Mouse (Mus musculus): Measurements from ENCODE around the gene Unc13a. TPM values are rescaled to one million over a fixed set of nuclear protein-coding genes. Genes with fewer than 3 reads are reported as not detected.
A peak's percentile ranks its signal among the peaks of the same experiment; 100 is the strongest.

The Unc13a gene
- total and polyA plus RNA-seq, 2 experiments from 2014 or later, result 16.2 to 69.0 TPM

GRCm38 (mm10) chr8:71674071-71674470, 2.5 kb upstream of the Unc13a start:
- Histone ChIP-seq H3K27ac (ENCODE audit: low read depth, low read length) (no peak overlapping the region), H3K4me1 (ENCODE audit: insufficient read depth, low read length) (peaks cover 2% of the 10 kb centered on the region; the same call in 1 of the 2 replicates), H3K27me3 (ENCODE audit: insufficient read depth, low read length) (peaks cover 17% of the 10 kb centered on the region), H3K4me2 (ENCODE audit: low read depth, low read length, poor library complexity, severe bottlenecking) (no peak overlapping the region), H3K9me3 (ENCODE audit: low read length) (no peaks in the 10 kb centered on the region), H3K36me3 (ENCODE audit: insufficient read depth, low read length) (no peaks in the 10 kb centered on the region), H3K4me3 (ENCODE audit: low read depth, low read length) (no peak overlapping the region), H3K9ac (replicated peaks; ENCODE audit: low read length, poor library complexity, severe bottlenecking) (no peak overlapping the region)
- 68% methylated on average over 2 of the region's 2 CpGs for WGBS
- no peak for TF ChIP-seq CTCF (IDR thresholded peaks at IDR 0.05)
- ATAC-seq (ENCODE audit: low FRiP score) (no peak), DNase-seq (ENCODE audit: low spot score) (no peak)

- peak overlapping the region; percentile 67 for H3K4me2 ChIP-seq (ENCODE audit: low read depth, low read length, poor library complexity, severe bottlenecking)
- DNase-seq (ENCODE audit: low spot score) (no peak), ATAC-seq (ENCODE audit: low FRiP score) (no peak)
- peak overlapping the region; percentile 79; the same call in 1 of the 2 replicates for H3K9ac ChIP-seq (replicated peaks; ENCODE audit: low read length, poor library complexity, severe bottlenecking)
- H3K4me1 ChIP-seq (ENCODE audit: insufficient read depth, low read length), result peaks cover 13% of the 10 kb centered on the region; the same call in 1 of the 2 replicates
- H3K4me3 ChIP-seq (ENCODE audit: low read depth, low read length), result peak overlapping the region; percentile 73
- TF ChIP-seq CTCF (IDR thresholded peaks at IDR 0.05), result no peak
- no peaks in the 10 kb centered on the region for H3K9me3 ChIP-seq (ENCODE audit: low read length)
- peak overlapping the region; percentile 75; the same call in 1 of the 2 replicates for H3K27ac ChIP-seq (ENCODE audit: low read depth, low read length)
- H3K36me3 ChIP-seq (ENCODE audit: insufficient read depth, low read length), result no peaks in the 10 kb centered on the region
- H3K27me3 ChIP-seq (ENCODE audit: insufficient read depth, low read length), result no peaks in the 10 kb centered on the region
- 62% methylated on average over 6 of the region's 6 CpGs for WGBS
These were observed 695 bp upstream of the Unc13a start for GRCm38 (mm10) chr8:71672168-71672735.

GRCm38 (mm10) chr8:71670621-71671548, 672 bp downstream of the Unc13a start:
- H3K9me3 ChIP-seq (ENCODE audit: low read length), result no peaks in the 10 kb centered on the region
- peak; percentile 92 for DNase-seq (ENCODE audit: low spot score)
- peak overlapping the region; percentile 75 for H3K27ac ChIP-seq (ENCODE audit: low read depth, low read length)
- peak; percentile 67 for ATAC-seq (ENCODE audit: low FRiP score)
- H3K36me3 ChIP-seq (ENCODE audit: insufficient read depth, low read length), result no peaks in the 10 kb centered on the region
- H3K4me2 ChIP-seq (ENCODE audit: low read depth, low read length, poor library complexity, severe bottlenecking), result peak overlapping the region; percentile 67
- peaks cover 17% of the 10 kb centered on the region; the same call in 1 of the 2 replicates for H3K4me1 ChIP-seq (ENCODE audit: insufficient read depth, low read length)
- peak overlapping the region; percentile 73 for H3K4me3 ChIP-seq (ENCODE audit: low read depth, low read length)
- no peaks in the 10 kb centered on the region for H3K27me3 ChIP-seq (ENCODE audit: insufficient read depth, low read length)
- 1% methylated on average over 54 of the region's 64 CpGs for WGBS
- TF ChIP-seq CTCF (IDR thresholded peaks at IDR 0.05), result no peak
- H3K9ac ChIP-seq (replicated peaks; ENCODE audit: low read length, poor library complexity, severe bottlenecking), result peak overlapping the region; percentile 79

GRCm38 (mm10) chr8:71670198-71670597, 1.4 kb downstream of the Unc13a start:
- peak overlapping the region; percentile 67 for H3K4me2 ChIP-seq (ENCODE audit: low read depth, low read length, poor library complexity, severe bottlenecking)
- H3K27me3 ChIP-seq (ENCODE audit: insufficient read depth, low read length), result no peaks in the 10 kb centered on the region
- 5% methylated on average over 12 of the region's 12 CpGs for WGBS
- peak overlapping the region; percentile 79 for H3K9ac ChIP-seq (replicated peaks; ENCODE audit: low read length, poor library complexity, severe bottlenecking)
- ATAC-seq (ENCODE audit: low FRiP score) (peak; percentile 11), DNase-seq (ENCODE audit: low spot score) (no peak)
- peak overlapping the region; percentile 75 for H3K27ac ChIP-seq (ENCODE audit: low read depth, low read length)
- TF ChIP-seq CTCF (IDR thresholded peaks at IDR 0.05), result no peak
- H3K36me3 ChIP-seq (ENCODE audit: insufficient read depth, low read length), result no peaks in the 10 kb centered on the region
- peaks cover 17% of the 10 kb centered on the region; the same call in 1 of the 2 replicates for H3K4me1 ChIP-seq (ENCODE audit: insufficient read depth, low read length)
- no peaks in the 10 kb centered on the region for H3K9me3 ChIP-seq (ENCODE audit: low read length)
- peak overlapping the region; percentile 73 for H3K4me3 ChIP-seq (ENCODE audit: low read depth, low read length)

GRCm38 (mm10) chr8:71668220-71668975, 3.2 kb downstream of the Unc13a start:
- Histone ChIP-seq H3K4me3 (ENCODE audit: low read depth, low read length) (peak overlapping the region; percentile 1; the same call in 1 of the 2 replicates), H3K36me3 (ENCODE audit: insufficient read depth, low read length) (peaks cover 17% of the 10 kb centered on the region), H3K27me3 (ENCODE audit: insufficient read depth, low read length) (no peaks in the 10 kb centered on the region), H3K9me3 (ENCODE audit: low read length) (no peaks in the 10 kb centered on the region), H3K27ac (ENCODE audit: low read depth, low read length) (0 out of 2 replicates have a peak overlapping the region, but pooled peaks have one; percentile 12), H3K4me1 (ENCODE audit: insufficient read depth, low read length) (peaks cover 17% of the 10 kb centered on the region; the same call in 1 of the 2 replicates), H3K9ac (replicated peaks; ENCODE audit: low read length, poor library complexity, severe bottlenecking) (peak overlapping the region; percentile 29; the same call in 1 of the 2 replicates), H3K4me2 (ENCODE audit: low read depth, low read length, poor library complexity, severe bottlenecking) (peak overlapping the region; percentile 26)
- peak; percentile 37 for DNase-seq (ENCODE audit: low spot score)
- ATAC-seq (ENCODE audit: low FRiP score), result no peak
- no peak for TF ChIP-seq CTCF (IDR thresholded peaks at IDR 0.05)
- 9% methylated on average over 21 of the region's 21 CpGs for WGBS
